23 mouse cellular contexts compared by ENCODE assay signal in the genomic region with DNA sequence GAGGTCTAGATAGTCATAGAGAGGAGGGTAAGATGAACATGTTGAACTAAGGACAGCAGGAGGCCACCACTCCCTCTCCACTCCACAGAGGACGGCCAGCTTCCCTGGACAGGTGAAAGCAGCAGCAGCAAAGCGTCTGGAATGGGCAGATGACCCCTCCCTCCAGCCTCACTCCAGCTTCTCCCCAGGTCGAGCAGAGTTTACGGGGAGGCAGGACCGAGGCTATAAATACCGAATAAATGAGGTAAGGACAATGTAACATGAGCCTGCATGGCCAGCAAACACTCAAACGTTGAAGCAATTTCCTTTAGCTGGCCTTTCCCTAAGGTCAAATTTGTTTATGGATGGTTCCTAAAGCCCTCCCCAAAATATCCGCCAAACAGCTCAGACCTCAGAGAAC. TPM values are rescaled to one million over a fixed set of nuclear protein-coding genes. Genes with fewer than 3 reads are reported as not detected.
"Had no signal": no experiment of that assay in that cellular context is flagged by ENCODE, and none has a peak within 500 bp of the region (broad histone marks: within the 10 kb centered on the region; RNA-seq: fewer than 3 reads in every experiment).

No protein-coding gene starts in this region.

- H3K4me3 ChIP-seq: intestine, embryonic 15.5 days; midbrain, embryonic 13.5 days; stomach, embryonic 15.5 days had no signal

- H3K36me3 ChIP-seq: intestine, embryonic 15.5 days; midbrain, embryonic 13.5 days; stomach, embryonic 15.5 days had no signal

- ATAC-seq: intestine, embryonic 15.5 days; midbrain, embryonic 13.5 days had no signal

- H3K27me3 ChIP-seq: intestine, embryonic 15.5 days; midbrain, embryonic 13.5 days had no signal

- H3K4me1 ChIP-seq: intestine, embryonic 15.5 days; midbrain, embryonic 13.5 days; stomach, embryonic 15.5 days had no signal

- H3K4me2 ChIP-seq: intestine, embryonic 15.5 days; midbrain, embryonic 13.5 days; stomach, embryonic 15.5 days had no signal

- DNase-seq: kidney, adult 8-10 months; kidney, postnatal 25 days; left cerebral cortex, postnatal 4 days; lung, adult 18-20 months; right cerebral cortex, postnatal 14 days; thymus, adult 2 months; thymus, postnatal 25 days had no signal

- H3K27ac ChIP-seq: intestine, embryonic 15.5 days; liver, embryonic 14.5 days; midbrain, embryonic 13.5 days; stomach, embryonic 15.5 days had no signal

- H3K9me3 ChIP-seq: intestine, embryonic 15.5 days; stomach, embryonic 15.5 days had no signal

- H3K9ac ChIP-seq: intestine, embryonic 15.5 days; liver, embryonic 14.5 days; midbrain, embryonic 13.5 days; stomach, embryonic 15.5 days had no signal

RNA-seq across cellular contexts. Expression of gene Gpr12, which starts 26.0 kb away (rescaled TPM):
- total RNA-seq: neutrophil, adult 5-6 weeks had no signal
- polyA plus RNA-seq: intestine, embryonic 15.5 days; lung, embryonic 16.5 days; testis, adult 2 months; urinary bladder, adult 2 months had no signal

RNA-seq across cellular contexts. Expression of gene Gm3415, which starts 55.1 kb away (rescaled TPM):
- total RNA-seq: layer of hippocampus, adult 18-20 months; layer of hippocampus, postnatal 10 days; left cerebral cortex, adult 18-20 months; left cerebral cortex, postnatal 10 days; left cerebral cortex, postnatal 4 days; liver, adult 2 months; midbrain, postnatal 0 days; neutrophil, adult 5-6 weeks had no signal
- polyA plus RNA-seq: intestine, embryonic 15.5 days; liver, adult 2 months; liver, embryonic 14.5 days; lung, embryonic 16.5 days; midbrain, embryonic 13.5 days; midbrain, postnatal 0 days; neural tube, embryonic 11.5 days; spleen, adult 2 months; stomach, embryonic 15.5 days; thymus, adult 2 months; urinary bladder, adult 2 months had no signal
